Mouse (Mus musculus): ENCODE measurements at regions not wholly inside any gene's neighbourhood (a gene's known extent, or its start where the extent isn't known, plus 50 kb on each side); places are given as distances from the start of the nearest gene placed in this dataset.

DNA sequence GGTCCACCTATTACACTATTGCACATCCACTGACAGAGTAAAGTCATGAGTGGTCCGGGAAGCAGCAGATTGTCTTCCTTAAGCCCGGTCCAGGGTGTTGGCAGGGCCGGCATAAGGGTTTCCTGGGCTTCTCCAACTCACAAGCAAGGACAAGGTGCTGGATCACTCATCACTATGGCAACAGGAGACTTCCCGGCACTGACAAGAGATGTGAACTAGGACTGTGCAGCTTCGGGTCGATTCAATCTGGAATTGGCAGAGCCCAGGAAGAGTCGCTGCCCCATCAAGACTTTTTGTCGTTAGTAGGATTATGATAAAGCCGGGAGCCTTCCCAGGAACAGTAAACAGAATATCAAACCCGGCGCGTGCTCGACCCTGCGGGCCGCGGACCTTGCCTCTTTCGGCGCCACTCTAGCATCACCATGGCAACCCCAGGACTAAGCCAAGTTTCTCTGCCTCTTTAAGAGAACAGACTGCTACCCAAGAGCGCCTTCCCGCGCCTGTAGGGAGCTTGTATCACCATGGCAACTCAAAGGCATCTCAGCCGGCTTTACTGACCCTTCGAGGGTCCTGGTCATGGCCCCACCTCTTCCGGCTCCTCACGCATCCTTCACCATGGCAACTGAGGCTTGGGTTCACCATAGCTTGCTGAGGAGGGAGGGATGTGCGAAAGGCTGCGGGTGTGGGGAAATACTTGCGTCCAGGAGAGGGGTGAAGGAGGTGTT, 103.3 kb upstream of the Tgm3 start:
- TF ChIP-seq CTCF (IDR thresholded peaks at IDR 0.05; ENCODE audit: low read depth): no peak
- TF ChIP-seq EP300 (optimal IDR thresholded peaks at IDR 0.05): no peak
